Mouse (Mus musculus): ENCODE results near the gene Cpeb3.
"Not testable (repeated sequence)": the region's sequence is repeated elsewhere in the genome, so short reads cannot be mapped to it uniquely, and the experiment has no call there.

Cpeb3 gene

DNA sequence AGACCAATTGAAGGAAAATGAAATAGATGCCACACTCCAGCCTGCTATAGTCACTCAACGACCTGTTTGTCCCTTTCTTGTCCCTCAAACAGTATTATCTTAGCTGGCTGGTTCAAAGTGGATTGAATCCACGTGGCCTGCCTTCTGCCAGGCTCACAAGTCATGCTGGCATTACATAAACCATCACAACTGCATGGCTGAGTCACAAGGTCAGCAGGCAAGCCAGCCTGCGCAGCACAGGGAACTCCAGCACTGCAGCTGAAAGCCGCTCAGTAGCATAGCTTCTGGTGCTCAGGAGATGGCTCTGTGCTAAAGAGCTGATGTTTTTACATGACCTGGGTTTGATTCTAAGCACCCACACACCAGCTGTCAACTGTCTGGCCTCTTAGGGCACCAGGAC is 130.3 kb downstream of the Cpeb3 start:
- DNase-seq: no peak

DNA sequence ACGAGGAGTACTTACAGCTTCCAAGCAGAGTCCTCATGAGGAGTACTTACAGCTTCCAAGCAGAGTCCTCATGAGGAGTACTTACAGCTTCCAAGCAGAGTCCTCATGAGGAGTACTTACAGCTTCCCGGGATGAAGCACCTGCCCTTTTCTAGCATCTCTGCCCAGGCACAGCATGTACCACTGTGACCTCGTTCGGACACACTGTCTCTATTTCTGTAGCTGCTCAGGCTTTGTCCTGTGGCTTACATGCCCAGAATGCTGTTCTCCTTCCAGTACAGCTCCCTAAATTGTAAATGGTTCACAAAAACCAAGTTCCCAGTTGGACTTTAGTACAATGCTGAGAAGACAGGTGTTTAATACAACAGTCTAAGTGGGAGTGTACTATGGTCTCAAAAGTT is 131.1 kb downstream of the Cpeb3 start:
- not testable (repeated sequence) for DNase-seq

DNA sequence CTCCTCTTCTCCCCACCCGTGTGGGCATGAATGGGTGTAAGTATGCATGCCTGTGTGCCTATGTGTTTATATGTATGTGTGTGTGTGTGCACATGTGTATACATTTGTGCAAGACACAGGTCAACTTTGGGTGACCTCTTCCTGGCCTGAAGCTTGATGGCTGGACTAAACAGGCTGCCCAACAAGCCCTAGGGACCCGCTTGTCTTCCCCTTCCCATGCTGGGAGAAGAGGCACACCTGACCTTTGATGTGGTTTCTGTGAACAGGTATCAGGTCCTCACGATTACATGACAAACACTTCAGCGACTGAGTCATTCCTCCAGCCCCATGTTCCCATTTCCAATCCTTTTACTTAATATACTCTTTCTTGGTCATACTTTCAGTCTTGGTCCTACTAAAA is 131.8 kb downstream of the Cpeb3 start:
- no peak for DNase-seq

DNA sequence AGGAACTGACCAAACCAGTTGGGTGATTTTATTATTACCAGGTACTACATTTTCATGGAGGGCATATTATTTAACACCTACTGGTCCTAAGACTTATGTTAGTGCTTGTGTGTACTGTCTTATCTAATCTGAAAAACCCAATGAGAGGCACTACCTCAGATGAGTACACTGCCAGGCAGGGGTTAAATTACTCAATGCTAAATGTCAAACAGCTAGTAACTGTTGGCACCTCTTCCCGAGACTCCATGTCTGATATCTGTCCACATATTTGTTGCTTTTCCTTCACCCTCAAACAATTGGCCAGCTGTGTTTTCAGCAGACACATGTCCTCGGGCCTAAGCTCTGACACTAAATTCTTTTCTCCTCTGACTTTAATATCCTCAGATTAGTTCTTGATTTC is 132.3 kb downstream of the Cpeb3 start:
- DNase-seq: no peak

DNA sequence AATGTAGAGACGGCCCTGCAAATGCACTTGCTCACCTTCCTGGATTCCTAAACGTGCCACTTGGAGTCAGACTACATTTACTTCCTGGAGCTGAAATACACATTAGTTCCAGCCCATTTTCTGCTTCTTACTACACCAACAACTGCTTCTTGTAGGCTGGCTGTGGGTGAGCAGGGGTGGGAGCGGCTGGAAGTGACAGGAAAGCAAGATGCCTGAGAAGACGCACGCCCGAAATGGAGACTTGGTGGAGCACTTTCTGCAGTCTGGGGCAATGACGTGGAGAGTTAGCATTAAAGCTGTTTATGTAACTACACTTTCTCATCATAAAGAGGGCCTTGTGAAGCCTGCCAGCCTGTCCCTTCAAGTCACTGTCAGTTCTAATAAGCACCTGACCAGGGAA is 132.7 kb downstream of the Cpeb3 start:
- DNase-seq: no peak

DNA sequence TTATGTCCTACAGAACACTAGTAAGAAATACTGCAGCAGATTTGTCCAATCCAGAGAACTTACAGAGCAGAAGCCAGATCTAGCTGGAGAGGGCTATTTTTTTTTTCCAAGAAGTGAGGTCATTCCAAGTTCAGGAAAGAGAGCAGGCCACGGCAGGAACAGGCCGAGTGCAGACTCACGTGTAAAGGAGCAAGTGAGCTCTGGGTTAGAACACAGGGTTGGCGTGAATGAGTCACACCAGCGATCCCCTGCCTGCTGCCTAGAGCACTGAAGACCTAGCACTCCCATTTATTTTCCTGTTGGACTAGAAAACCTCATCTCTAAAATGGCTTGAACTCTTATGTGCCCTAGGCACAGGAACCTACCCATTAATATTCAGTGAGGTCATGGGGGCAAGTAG is 133.7 kb downstream of the Cpeb3 start:
- no peak for DNase-seq

DNA sequence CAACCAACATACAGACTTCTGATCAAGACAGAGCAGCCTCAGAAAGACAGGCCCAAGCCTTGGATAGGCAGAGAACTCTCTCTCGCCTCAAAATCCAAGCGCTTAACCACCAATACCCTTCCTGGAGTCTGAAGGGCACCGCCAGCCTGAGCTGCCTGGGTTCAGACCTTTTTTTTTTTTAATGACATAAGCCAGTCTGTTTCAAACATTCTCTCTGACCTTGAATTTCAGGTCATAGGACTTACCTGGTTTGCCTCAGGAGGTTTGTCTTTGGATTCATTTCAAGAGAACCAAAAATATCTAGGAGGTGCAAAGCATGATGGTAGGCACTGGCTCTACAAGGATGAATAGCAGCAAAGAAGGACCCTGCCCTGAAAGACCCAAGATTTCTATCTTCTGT is 134.1 kb downstream of the Cpeb3 start:
- no peak for DNase-seq

DNA sequence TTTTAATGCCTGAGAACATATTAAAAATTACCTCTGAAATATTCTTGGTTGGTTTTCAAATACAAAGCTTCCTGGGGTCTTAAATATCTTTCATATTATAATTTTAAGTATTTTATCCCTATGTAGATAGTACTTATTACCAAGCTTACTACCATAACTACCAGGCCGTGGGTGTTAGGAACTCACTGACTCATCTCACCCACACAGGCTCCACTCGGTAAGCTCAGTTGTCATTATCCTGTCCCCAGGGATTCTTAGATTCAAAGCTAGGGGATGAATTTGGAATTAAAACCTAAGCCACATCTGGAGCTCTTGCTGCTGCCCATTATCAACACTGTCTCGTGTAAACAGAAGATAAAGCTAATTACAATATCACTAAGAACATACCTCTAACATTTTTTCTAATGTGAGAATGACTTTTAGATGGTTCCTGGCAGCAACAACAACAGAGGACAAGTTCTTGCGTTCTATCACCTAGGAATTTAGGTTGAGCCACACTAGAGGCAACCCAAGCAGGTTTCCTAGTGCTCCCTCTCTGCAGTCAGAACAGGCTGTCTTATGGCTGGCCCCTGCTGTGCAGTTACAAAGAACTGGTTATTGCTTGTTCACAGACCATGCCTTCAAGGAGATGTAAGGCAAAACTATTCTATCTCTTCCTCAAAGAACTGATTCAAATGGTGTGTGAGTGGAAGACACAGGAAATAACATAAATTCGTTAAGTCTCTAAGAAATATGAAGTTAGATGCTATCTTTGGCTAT is 135.4 kb downstream of the Cpeb3 start:
- no peak for DNase-seq

DNA sequence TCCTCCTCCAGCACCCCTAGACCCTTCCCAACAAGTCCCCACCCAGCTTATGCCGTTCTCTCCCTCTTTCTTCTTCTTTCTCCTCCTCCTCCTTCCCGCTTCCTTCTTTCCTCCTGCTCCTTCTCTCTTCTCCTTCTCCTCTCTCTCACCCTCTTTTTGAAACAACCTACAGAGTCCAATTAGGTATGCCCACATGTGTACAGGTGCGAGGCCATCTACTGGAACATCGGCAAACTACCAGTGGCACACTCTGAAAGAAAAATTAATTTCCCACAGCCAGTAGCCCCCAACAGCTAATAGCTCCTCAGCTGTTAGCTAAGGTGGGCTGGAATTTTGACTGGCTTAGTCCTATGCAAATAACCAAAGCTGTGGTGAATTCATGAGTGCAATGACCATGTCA is 139.2 kb downstream of the Cpeb3 start:
- DNase-seq: no peak

DNA sequence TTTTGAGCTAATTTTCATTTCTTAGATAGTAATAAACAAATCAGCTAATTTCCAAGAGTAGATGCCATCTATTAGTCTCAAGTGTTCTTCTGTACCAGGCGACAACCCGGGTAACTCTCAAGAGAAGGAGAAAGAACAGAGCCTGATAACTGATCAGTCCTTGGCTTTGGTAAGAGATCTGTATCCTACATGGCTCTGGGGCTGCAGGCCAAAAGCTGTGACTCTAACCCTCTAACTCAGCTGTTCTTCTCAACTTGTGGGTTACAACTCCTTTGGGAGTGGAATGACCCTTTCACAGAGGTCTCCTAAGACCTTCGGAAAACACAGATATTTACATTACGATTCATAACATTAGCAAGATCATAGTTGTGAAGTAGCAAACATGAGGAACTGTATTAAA is 148.3 kb downstream of the Cpeb3 start:
- DNase-seq: no peak

DNA sequence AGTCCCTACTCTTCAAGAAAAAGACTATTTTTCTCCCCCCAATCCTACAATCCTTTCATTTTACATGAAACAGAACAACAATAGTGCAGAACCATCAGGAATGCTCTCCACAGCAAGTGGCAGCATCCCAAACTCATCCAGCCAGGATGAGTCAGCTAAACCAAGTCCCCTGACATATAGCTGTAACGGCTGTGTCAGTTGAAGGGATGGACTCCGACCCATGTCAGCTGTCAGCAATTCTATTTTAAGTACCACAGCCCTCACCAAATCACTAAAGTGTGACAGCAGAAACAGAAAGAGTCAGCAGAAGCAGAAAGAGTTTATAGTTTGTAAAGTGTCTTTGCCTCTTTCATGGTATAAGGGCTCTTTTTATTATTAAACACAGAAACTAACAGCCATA is 148.8 kb downstream of the Cpeb3 start:
- DNase-seq: no peak

DNA sequence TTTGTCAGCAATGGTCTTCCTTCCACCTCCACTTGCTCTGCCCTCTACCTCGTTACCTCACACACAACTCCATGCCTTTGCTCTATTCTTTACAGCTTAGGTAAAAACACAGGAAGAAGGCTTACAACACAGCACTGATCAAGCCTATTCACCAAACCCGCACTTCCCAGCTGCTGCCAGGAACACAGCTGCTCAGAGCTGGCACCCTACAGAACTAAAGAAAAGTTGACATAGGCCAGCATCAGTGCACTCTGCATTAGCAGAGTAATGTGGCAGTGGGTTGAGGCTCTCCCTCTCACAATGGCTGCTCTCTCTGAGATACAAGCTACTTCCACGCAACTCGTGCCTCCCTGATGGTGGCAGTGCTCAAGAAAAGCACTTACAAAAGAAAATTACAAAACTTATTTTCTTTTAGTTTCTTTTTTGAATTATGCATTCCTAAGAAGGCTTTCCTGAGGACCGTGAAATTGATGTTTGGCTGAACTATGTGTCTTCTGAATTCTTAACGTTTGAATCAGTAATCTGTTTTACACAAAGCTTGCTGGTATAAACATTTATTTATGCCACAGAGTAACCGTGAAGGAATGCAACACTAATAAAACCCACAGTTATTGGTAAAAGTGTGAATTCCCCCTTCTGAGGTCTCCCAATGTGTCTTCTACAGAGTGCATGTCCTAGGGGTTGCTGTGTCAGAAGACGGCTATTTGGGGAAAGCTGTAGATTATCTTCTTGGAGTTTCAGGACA is 151.1 kb downstream of the Cpeb3 start:
- no peak for DNase-seq

DNA sequence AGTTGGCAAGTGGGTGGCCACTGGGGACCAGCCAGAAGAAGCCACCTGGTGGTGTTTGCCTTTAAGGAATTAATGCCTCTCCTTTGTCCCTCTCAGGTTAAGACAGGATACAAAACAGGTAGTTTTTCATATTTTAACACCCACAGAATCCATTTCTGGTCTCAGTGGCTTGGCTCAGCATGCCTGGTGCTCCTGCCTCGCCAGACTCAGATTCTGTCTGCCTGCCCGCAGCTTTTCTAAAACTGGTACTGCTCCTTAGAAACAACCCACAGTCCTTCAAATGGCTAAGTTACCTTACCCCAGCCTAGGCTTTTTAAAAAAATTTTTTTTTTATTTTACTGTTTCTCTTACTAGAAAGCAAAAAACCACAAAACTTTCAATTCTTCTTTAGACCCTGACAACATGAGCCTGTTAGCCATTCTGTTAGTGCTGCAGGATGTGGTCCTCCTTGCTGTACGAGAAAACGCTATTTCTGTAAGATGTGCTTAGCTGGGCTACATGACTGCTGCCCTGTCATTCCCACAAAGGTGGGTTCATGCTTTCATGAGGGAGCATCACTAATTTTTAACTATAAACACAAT is 152.3 kb downstream of the Cpeb3 start:
- no peak for DNase-seq

DNA sequence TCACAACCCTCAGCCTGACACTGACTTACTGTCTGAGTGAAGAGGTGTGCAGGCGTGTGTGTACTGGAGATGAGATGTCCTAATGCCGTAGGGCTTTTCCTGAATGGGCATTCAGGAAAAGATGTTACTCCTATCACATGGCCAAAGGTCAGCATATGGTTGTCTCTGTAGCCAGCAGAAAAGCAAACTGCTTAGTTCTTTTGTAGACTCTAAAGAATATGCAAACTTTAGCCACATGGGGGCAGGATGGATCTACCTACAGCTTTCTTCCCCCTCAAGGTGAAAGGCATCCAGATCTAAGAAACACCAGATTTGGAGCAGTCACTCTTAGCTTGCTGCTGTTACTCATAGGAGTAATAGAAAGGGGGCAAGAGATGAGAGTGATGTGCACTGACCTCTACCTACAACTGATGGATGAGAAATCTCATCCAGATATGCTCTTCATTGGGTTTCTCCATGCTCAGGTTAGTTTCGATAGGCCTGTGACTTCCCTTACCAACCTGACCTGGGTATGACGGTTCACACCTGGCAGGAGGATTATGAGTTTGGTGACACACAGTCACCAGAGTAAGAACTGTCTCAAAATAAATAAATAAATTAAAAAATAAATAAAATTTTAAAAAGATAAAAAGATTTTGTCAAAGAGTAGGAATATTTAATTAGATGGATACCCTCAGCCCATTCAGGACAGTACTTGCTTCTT is 157.6 kb downstream of the Cpeb3 start:
- peak; percentile 7 for DNase-seq

DNA sequence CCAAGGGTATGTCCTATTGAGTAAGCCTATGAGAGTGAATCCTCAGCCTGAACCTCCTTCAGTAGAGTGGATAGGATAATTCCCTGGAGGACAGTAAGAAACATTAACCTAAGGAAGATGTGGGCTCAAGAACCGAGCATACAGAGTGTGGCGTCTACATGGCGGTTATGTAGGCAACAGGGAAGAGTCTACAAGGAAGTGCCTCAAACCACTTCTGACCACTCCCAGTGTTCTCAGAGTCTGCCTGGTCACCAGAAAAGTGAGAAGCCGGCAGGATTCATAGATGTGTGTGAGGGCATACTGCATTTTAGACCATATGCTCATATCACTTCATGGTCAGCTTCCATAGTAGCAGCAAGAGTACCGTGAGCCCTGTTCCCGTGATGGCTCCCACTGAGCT is 159.9 kb downstream of the Cpeb3 start:
- no peak for DNase-seq

DNA sequence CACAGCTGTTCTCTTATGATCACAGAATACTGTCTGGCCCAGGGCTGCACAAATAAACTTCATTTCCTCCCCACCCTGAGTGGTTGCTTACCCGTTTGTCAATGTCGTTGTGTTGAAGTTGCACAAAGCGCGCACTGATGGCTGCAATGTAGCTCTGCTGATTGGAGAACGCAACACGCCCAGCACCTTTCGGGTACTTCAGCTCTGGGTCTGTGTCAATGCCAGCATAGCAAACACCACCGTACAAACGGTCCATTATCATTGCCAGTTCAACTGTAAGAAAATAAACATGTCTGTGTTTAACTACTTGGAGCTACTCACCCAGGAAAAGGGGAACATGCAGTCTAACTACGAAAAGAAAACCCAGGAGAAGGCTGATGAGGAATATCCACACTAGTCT is 164.0 kb downstream of the Cpeb3 start:
- DNase-seq: no peak

DNA sequence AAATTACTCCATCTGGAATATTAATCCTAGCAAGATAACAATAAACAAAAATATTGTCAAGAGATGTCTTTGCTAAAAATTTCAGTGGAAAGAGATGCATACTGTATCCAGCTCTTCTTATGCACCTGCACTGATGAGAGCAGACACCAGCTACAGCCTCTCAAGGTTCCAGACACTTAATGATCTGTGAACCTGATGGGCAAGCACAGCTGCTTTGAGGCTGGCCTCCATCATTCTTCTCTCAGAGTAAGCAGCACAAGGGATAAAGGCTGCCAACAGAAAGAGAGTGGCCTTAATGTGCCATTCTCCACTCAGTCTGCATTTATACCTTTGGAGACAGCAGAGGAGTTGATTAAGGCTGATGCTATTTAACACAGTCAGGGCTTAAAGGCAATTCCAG is 167.5 kb downstream of the Cpeb3 start:
- no peak for DNase-seq

DNA sequence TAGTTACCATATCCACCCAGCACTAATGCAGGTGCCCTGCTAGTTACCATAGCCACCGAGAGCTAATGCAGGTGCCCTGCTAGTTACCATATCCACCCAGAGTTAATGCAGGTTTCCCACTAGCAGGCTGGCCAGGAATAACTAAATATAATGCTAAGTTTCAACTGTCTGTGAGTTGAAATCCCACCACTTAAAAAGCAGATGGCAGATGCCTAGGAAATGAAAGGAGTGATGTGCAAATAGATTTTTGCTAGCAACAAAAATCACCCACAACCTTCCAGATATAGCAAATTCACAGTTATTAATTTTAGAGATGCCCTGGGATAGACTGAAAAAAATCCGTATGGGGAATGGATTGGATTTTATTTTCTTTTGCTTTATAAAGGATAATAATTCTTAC is 176.0 kb downstream of the Cpeb3 start:
- no peak for DNase-seq

DNA sequence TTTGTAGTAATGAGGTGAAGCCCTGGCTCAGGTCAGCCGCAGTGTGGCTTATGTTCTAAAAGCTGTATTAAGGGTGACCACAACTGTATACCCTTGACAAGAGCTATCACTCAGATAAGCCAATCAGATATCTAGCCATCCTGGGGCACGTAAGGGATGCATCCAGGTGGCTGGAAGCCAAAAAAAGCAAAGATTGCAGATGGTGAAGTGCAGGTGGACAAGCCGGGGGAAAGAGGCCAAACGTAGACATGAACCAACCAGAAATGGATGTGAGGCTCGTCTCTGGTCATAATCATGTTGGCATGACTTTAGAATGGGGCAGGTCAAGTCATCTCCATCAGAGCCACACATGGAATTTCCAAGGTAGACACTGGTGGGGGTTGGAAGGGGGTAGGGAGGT is 177.0 kb downstream of the Cpeb3 start:
- no peak for DNase-seq

DNA sequence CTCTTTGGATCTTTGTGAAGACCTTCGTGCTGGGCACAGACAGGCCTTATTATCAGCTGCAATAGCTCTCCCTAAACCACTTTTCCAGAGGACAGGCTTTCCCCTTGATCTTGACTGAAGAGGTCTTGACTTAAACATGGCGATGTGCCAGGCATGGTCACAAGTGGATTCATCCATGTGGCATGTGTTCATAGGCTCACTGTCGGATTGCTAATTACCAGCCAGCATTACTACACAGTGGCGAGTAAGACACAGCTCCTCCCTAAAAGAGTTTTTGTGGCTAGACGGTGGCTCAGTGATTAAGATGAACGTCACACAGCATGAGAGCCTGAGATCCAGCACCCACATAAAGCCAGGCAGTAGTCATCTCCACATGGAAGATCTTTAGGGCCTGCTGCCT is 178.6 kb downstream of the Cpeb3 start:
- no peak for DNase-seq

DNA sequence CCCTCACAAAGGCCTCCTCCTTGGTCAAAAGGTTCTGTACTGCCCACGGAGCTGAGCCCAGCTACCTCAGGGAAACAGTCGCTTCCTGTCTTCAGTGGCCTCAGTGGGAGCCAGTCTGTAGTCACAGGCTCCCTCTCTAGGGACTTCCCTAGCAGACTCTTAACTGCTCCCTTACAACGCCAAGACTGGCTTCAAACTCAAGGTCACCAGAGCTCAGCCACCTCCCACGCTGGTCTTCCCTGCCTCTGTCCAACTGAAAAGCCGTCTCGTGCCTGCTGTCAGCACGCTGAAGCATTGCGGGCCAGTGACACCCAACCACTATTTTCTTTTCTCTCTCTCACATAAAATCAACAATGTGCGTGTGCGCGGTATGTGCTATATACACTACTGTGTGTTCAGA is 182.0 kb downstream of the Cpeb3 start:
- no peak for DNase-seq

DNA sequence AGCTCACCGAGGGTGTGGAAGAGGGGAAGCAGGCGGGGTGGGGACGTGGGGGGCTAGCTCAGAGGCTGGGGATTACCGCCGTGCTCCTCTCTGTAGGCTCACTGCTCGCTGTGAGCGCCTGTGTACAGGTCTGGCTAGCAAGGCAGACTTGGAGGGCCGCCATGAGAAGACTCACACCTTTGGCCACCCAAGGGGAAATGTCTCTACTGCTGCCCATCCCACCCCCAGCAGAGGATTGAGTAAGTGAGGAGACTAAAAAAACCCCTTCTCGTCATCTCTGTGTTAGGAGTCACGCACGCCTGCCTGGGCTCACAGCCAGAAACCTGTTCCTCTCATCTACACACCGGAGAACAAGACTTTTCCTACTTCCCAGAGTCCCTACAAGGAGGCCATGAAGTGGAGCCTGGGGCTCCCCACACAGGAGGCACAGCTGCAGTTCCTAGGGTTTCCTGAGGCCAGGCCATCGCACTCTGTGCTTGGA is 182.5 kb downstream of the Cpeb3 start:
- no peak for DNase-seq

DNA sequence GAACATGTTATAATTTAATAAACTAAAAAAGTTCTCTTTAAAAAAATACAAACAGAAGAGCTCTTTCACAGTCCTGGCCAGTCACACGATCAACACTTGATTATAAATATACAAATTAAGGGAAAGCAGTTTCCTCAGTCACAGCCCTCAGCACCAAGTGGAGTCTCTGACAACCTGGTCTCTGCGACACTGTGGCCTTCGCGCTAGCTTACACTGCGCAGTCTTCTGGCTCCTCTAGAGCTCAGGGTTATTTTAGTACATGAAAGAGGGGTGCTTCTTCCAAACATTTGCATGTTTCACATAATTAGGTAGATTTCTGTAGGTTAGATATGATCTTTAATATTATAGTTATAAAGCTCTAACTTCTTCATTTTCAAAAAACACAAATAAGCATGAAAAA is 186.3 kb downstream of the Cpeb3 start:
- DNase-seq: no peak

DNA sequence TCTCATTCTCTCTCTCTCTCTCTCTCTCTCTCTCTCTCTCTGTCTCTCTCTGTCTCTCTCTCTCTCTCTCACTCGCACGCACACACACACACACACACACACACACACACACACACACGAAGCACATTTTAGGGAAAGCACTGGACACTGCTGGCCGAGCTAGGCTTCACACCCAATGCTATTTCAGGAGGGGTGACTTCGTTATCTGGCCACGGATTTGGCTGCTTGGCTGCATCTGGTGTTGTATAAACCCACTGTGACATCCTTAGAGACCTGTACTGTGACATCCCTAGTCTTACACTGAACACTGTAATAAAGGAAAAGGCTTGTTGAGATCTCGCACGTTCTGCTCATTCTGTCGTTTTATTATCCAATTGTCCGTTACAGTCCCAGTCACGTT is 187.4 kb downstream of the Cpeb3 start:
- no peak for DNase-seq
